Mouse (Mus musculus) embryonic facial prominence, embryonic 15.5 days (tissue): ENCODE results near the gene Syn2. TPM values are rescaled to one million over a fixed set of nuclear protein-coding genes. Genes with fewer than 3 reads are reported as not detected.

ENCODE experiments used
- ATAC-seq: fragments of 200-750 bp; cut with Nextera tagmentation; 2 replicates; pipeline ENCODE4 v1.8.0; 2017; ENCODE audit warnings: low read depth, moderate TSS enrichment; ENCODE audit not compliant: insufficient number of reproducible peaks, low FRiP score, low TSS enrichment
- H3K27ac ChIP-seq: fragments of 300-500 bp; sonication (generic); replicated peaks from 2 replicates; pipeline ENCODE4 v1.5.1; 2015; ENCODE audit warnings: mild to moderate bottlenecking, inconsistent platforms
- H3K27me3 ChIP-seq: fragments of 300-500 bp; sonication (generic); 2 replicates; pipeline ENCODE4 v1.6.1; 2015; ENCODE audit warnings: inconsistent platforms
- H3K36me3 ChIP-seq: fragments of 300-500 bp; sonication (generic); 2 replicates; pipeline ENCODE4 v1.6.1; 2015; ENCODE audit warnings: mild to moderate bottlenecking, inconsistent platforms
- H3K4me1 ChIP-seq: fragments of 300-500 bp; sonication (generic); 2 replicates; pipeline ENCODE4 v1.6.1; 2015; ENCODE audit warnings: inconsistent platforms
- H3K4me2 ChIP-seq: fragments of 300-500 bp; sonication (generic); replicated peaks from 2 replicates; pipeline ENCODE4 v1.6.1; 2015; ENCODE audit warnings: mild to moderate bottlenecking, inconsistent platforms
- H3K4me3 ChIP-seq: fragments of 300-500 bp; sonication (generic); replicated peaks from 2 replicates; pipeline ENCODE4 v1.5.1; 2015; ENCODE audit warnings: mild to moderate bottlenecking, inconsistent platforms
- H3K9ac ChIP-seq: fragments of 300-500 bp; sonication (generic); 2 replicates; pipeline ENCODE4 v1.6.1; 2015; ENCODE audit warnings: inconsistent platforms
- H3K9me3 ChIP-seq: fragments of 300-500 bp; sonication (generic); replicated peaks from 2 replicates; pipeline ENCODE4 v1.6.1; 2016; ENCODE audit warnings: inconsistent platforms
- WGBS: fragments of 180-500 bp; shearing (Covaris S2); methylation state at CpG from one replicate; pipeline ENCODE4 v1.1.7; 2015; 5-methylcytosine and 5-hydroxymethylcytosine counted together
- polyA plus RNA-seq: library from polyadenylated mRNA; unstranded; fragments of >200 nt; fragmentation: Nextera tagmentation; extraction: Ambion mirVana; gene quantifications from 2 replicates; pipeline ENCODE4 v1.2.1, GENCODE M21; 2015

The Syn2 gene
- polyA plus RNA-seq, 1 experiment from 2014 or later = 3.3 TPM

GRCm38 (mm10) chr6:115126232-115126785 is 8.4 kb upstream of the Syn2 start:
- peaks cover 4% of the 10 kb centered on the region; the same call in 1 of the 2 replicates for H3K4me1 ChIP-seq
- 42% methylated on average over 2 of the region's 2 CpGs for WGBS
- ATAC-seq = no peak

GRCm38 (mm10) chr6:115126851-115127250 is 7.9 kb upstream of the Syn2 start:
- H3K9ac ChIP-seq = no peak overlapping the region
- WGBS = 44% methylated on average over 3 of the region's 3 CpGs
- no peaks in the 10 kb centered on the region for H3K9me3 ChIP-seq
- H3K27me3 ChIP-seq = 0 out of 2 replicates have a peak, but pooled peaks cover 3% of the 10 kb centered on the region
- H3K36me3 ChIP-seq = no peaks in the 10 kb centered on the region
- H3K4me3 ChIP-seq = no peak overlapping the region
- no peak overlapping the region for H3K4me2 ChIP-seq
- ATAC-seq = no peak
- no peak overlapping the region for H3K27ac ChIP-seq
- H3K4me1 ChIP-seq = peaks cover 4% of the 10 kb centered on the region; the same call in 1 of the 2 replicates

More at GRCm38 (mm10) chr6:115126232-115126785, 8.4 kb upstream of the Syn2 start:
- Histone ChIP-seq H3K36me3 (no peaks in the 10 kb centered on the region), H3K4me3 (no peak overlapping the region), H3K27ac (no peak overlapping the region), H3K9ac (no peak overlapping the region), H3K27me3 (0 out of 2 replicates have a peak, but pooled peaks cover 3% of the 10 kb centered on the region), H3K4me2 (no peak overlapping the region), H3K9me3 (no peaks in the 10 kb centered on the region)

- Histone ChIP-seq H3K27me3 (0 out of 2 replicates have a peak, but pooled peaks cover 1% of the 10 kb centered on the region), H3K4me2 (no peak overlapping the region), H3K36me3 (no peaks in the 10 kb centered on the region), H3K9me3 (no peaks in the 10 kb centered on the region), H3K4me3 (no peak overlapping the region), H3K27ac (no peak overlapping the region), H3K4me1 (peaks cover 4% of the 10 kb centered on the region; the same call in 1 of the 2 replicates), H3K9ac (no peak overlapping the region)
- no peak; the same call in 1 of the 2 replicates for ATAC-seq
- 67% methylated on average over 5 of the region's 5 CpGs for whole genome bisulfite sequencing
These were observed 7.4 kb upstream of the Syn2 start for GRCm38 (mm10) chr6:115127255-115127824.

GRCm38 (mm10) chr6:115135332-115135649 is 589 bp downstream of the Syn2 start:
- 4% methylated on average over 27 of the region's 27 CpGs for WGBS
- Histone ChIP-seq H3K27me3 (peaks cover 33% of the 10 kb centered on the region), H3K36me3 (no peaks in the 10 kb centered on the region), H3K9me3 (no peaks in the 10 kb centered on the region), H3K4me2 (peak overlapping the region; percentile 96), H3K27ac (no peak overlapping the region), H3K4me1 (peaks cover 11% of the 10 kb centered on the region), H3K4me3 (peak overlapping the region; percentile 60), H3K9ac (0 out of 2 replicates have a peak overlapping the region, but pooled peaks have one; percentile 31)
- no peak for ATAC-seq

GRCm38 (mm10) chr6:115136156-115136555 is 1.5 kb downstream of the Syn2 start:
- Histone ChIP-seq H3K27ac (no peak overlapping the region), H3K9ac (no peak overlapping the region), H3K4me2 (no peak overlapping the region), H3K4me3 (no peak overlapping the region), H3K4me1 (peaks cover 11% of the 10 kb centered on the region), H3K9me3 (no peaks in the 10 kb centered on the region), H3K36me3 (no peaks in the 10 kb centered on the region), H3K27me3 (peaks cover 33% of the 10 kb centered on the region)
- WGBS = 88% methylated on average over 8 of the region's 9 CpGs
- ATAC-seq = no peak

- no peak for ATAC-seq
- WGBS = 51% methylated on average over 4 of the region's 4 CpGs
- Histone ChIP-seq H3K4me2 (no peak overlapping the region), H3K9me3 (no peaks in the 10 kb centered on the region), H3K27ac (no peak overlapping the region), H3K27me3 (peaks cover 13% of the 10 kb centered on the region), H3K36me3 (no peaks in the 10 kb centered on the region), H3K4me3 (no peak overlapping the region), H3K9ac (no peak overlapping the region), H3K4me1 (no peaks in the 10 kb centered on the region)
These were observed 6.7 kb downstream of the Syn2 start for GRCm38 (mm10) chr6:115141446-115141845.

GRCm38 (mm10) chr6:115161175-115161574 is 26.5 kb downstream of the Syn2 start:
- Histone ChIP-seq H3K9ac (no peak overlapping the region), H3K36me3 (no peaks in the 10 kb centered on the region), H3K27ac (no peak overlapping the region), H3K4me1 (no peaks in the 10 kb centered on the region), H3K9me3 (no peaks in the 10 kb centered on the region), H3K27me3 (no peaks in the 10 kb centered on the region), H3K4me3 (no peak overlapping the region), H3K4me2 (no peak overlapping the region)
- ATAC-seq = no peak
- whole genome bisulfite sequencing = 69% methylated on average over 4 of the region's 4 CpGs

GRCm38 (mm10) chr6:115165863-115166470 is 31.3 kb downstream of the Syn2 start:
- Histone ChIP-seq H3K36me3 (no peaks in the 10 kb centered on the region), H3K9ac (no peak overlapping the region), H3K4me2 (no peak overlapping the region), H3K27me3 (no peaks in the 10 kb centered on the region), H3K4me3 (no peak overlapping the region), H3K27ac (no peak overlapping the region), H3K4me1 (no peaks in the 10 kb centered on the region), H3K9me3 (no peaks in the 10 kb centered on the region)
- 68% methylated on average over 3 of the region's 3 CpGs for WGBS
- ATAC-seq = no peak

- Histone ChIP-seq H3K9me3 (no peaks in the 10 kb centered on the region), H3K4me1 (no peaks in the 10 kb centered on the region), H3K27me3 (no peaks in the 10 kb centered on the region), H3K9ac (no peak overlapping the region), H3K36me3 (no peaks in the 10 kb centered on the region), H3K4me3 (no peak overlapping the region), H3K27ac (no peak overlapping the region), H3K4me2 (no peak overlapping the region)
- no peak for ATAC-seq
- 46% methylated on average over 3 of the region's 3 CpGs for WGBS
These were observed 34.2 kb downstream of the Syn2 start for GRCm38 (mm10) chr6:115168921-115169320.

GRCm38 (mm10) chr6:115169518-115169917 is 34.8 kb downstream of the Syn2 start:
- Histone ChIP-seq H3K36me3 (no peaks in the 10 kb centered on the region), H3K4me1 (no peaks in the 10 kb centered on the region), H3K27ac (no peak overlapping the region), H3K27me3 (no peaks in the 10 kb centered on the region), H3K4me3 (no peak overlapping the region), H3K4me2 (no peak overlapping the region), H3K9me3 (no peaks in the 10 kb centered on the region), H3K9ac (no peak overlapping the region)
- WGBS = 62% methylated on average over 2 of the region's 2 CpGs
- ATAC-seq = no peak

- Histone ChIP-seq H3K9ac (no peak overlapping the region), H3K4me3 (no peak overlapping the region), H3K27me3 (no peaks in the 10 kb centered on the region), H3K9me3 (no peaks in the 10 kb centered on the region), H3K27ac (no peak overlapping the region), H3K4me1 (no peaks in the 10 kb centered on the region), H3K4me2 (no peak overlapping the region), H3K36me3 (no peaks in the 10 kb centered on the region)
- WGBS = 19% methylated on average over 3 of the region's 3 CpGs
- ATAC-seq = no peak
These were observed 40.1 kb downstream of the Syn2 start for GRCm38 (mm10) chr6:115174845-115175244.
